Mouse (Mus musculus): Measurements from ENCODE around the gene Col8a2. TPM values are rescaled to one million over a fixed set of nuclear protein-coding genes. Genes with fewer than 3 reads are reported as not detected.

Col8a2 gene
- polyA plus RNA-seq, 1 experiment from 2014 or later = 18.5 TPM

- WGBS = 93% methylated on average over 4 of the region's 4 CpGs
- Histone ChIP-seq H3K9me3 (no peaks in the 10 kb centered on the region), H3K27ac (no peak overlapping the region)
Observed at GRCm38 (mm10) chr4:126330295-126330694, 43.7 kb downstream of the Col8a2 start.

GRCm38 (mm10) chr4:126331751-126332150, 45.2 kb downstream of the Col8a2 start:
- DNase-seq (ENCODE audit: low spot score) = no peak
- no peaks in the 10 kb centered on the region for H3K4me1 ChIP-seq (replicated peaks)
- no peaks in the 10 kb centered on the region for H3K27me3 ChIP-seq (ENCODE audit: insufficient read depth, poor library complexity, severe bottlenecking)
- no peak overlapping the region for H3K27ac ChIP-seq
- no peaks in the 10 kb centered on the region; the same call in 1 of the 2 replicates for H3K36me3 ChIP-seq
- WGBS = 86% methylated on average over 1 of the region's 1 CpGs
- H3K9me3 ChIP-seq = no peaks in the 10 kb centered on the region
- no peak overlapping the region for H3K4me3 ChIP-seq

More at GRCm38 (mm10) chr4:126330295-126330694, 43.7 kb downstream of the Col8a2 start:
- no peak for DNase-seq (ENCODE audit: low spot score)
- Histone ChIP-seq H3K27me3 (ENCODE audit: insufficient read depth, poor library complexity, severe bottlenecking) (peaks cover 9% of the 10 kb centered on the region), H3K4me1 (replicated peaks) (peaks cover 3% of the 10 kb centered on the region), H3K4me3 (no peak overlapping the region), H3K36me3 (no peaks in the 10 kb centered on the region; the same call in 1 of the 2 replicates)

- Histone ChIP-seq H3K9me3 (no peaks in the 10 kb centered on the region), H3K4me1 (replicated peaks) (no peaks in the 10 kb centered on the region), H3K36me3 (no peaks in the 10 kb centered on the region; the same call in 1 of the 2 replicates), H3K4me3 (no peak overlapping the region), H3K27me3 (ENCODE audit: insufficient read depth, poor library complexity, severe bottlenecking) (no peaks in the 10 kb centered on the region), H3K27ac (no peak overlapping the region)
- no peak for DNase-seq (ENCODE audit: low spot score)
- 56% methylated on average over 3 of the region's 3 CpGs for WGBS
Observed at GRCm38 (mm10) chr4:126332358-126332757, 45.8 kb downstream of the Col8a2 start.

GRCm38 (mm10) chr4:126339461-126339860, 52.9 kb downstream of the Col8a2 start:
- Histone ChIP-seq H3K9me3 (no peaks in the 10 kb centered on the region), H3K4me3 (no peak overlapping the region), H3K4me1 (replicated peaks) (0 out of 2 replicates have a peak, but pooled peaks cover 4% of the 10 kb centered on the region), H3K36me3 (peaks cover under 1% of the 10 kb centered on the region), H3K27me3 (ENCODE audit: insufficient read depth, poor library complexity, severe bottlenecking) (no peaks in the 10 kb centered on the region), H3K27ac (no peak overlapping the region)
- no peak for DNase-seq (ENCODE audit: low spot score)
- 50% methylated on average over 4 of the region's 4 CpGs for WGBS

- no peaks in the 10 kb centered on the region for H3K27me3 ChIP-seq (ENCODE audit: insufficient read depth, poor library complexity, severe bottlenecking)
- 0 out of 2 replicates have a peak, but pooled peaks cover 4% of the 10 kb centered on the region for H3K4me1 ChIP-seq (replicated peaks)
- no peaks in the 10 kb centered on the region for H3K9me3 ChIP-seq
- no peak for DNase-seq (ENCODE audit: low spot score)
- peaks cover 28% of the 10 kb centered on the region for H3K36me3 ChIP-seq
- WGBS = 82% methylated on average over 4 of the region's 4 CpGs
- no peak overlapping the region for H3K4me3 ChIP-seq
- H3K27ac ChIP-seq = no peak overlapping the region
Observed at GRCm38 (mm10) chr4:126343451-126343850, 56.9 kb downstream of the Col8a2 start.

GRCm38 (mm10) chr4:126360069-126360468, 73.5 kb downstream of the Col8a2 start:
- no peaks in the 10 kb centered on the region for H3K27me3 ChIP-seq (ENCODE audit: insufficient read depth, poor library complexity, severe bottlenecking)
- H3K4me3 ChIP-seq = no peak overlapping the region
- 92% methylated on average over 1 of the region's 1 CpGs for WGBS
- H3K27ac ChIP-seq = no peak overlapping the region
- H3K36me3 ChIP-seq = peaks cover 77% of the 10 kb centered on the region
- H3K4me1 ChIP-seq (replicated peaks) = no peaks in the 10 kb centered on the region
- DNase-seq (ENCODE audit: low spot score) = no peak
- H3K9me3 ChIP-seq = no peaks in the 10 kb centered on the region

Other genes with a start within 250 kb of the Col8a2 start
- 139 and 147 TPM in 2 replicates for gene Mrps15, start 239.9 kb upstream of the Col8a2 start, polyA plus RNA-seq (2016; fragmentation: Nextera tagmentation; extraction: Ambion mirVana)
- 27.7 and 30.9 TPM in 2 replicates for gene Oscp1, start 228.2 kb upstream of the Col8a2 start, polyA plus RNA-seq (2016; fragmentation: Nextera tagmentation; extraction: Ambion mirVana)
- gene Lsm10, start 190.2 kb upstream of the Col8a2 start, polyA plus RNA-seq (2016; fragmentation: Nextera tagmentation; extraction: Ambion mirVana) = 46.8 and 49.1 TPM in 2 replicates
- gene Stk40, start 182.8 kb upstream of the Col8a2 start, polyA plus RNA-seq (2016; fragmentation: Nextera tagmentation; extraction: Ambion mirVana) = 46.9 and 47.2 TPM in 2 replicates
- gene Eva1b, start 139.0 kb upstream of the Col8a2 start, polyA plus RNA-seq (2016; fragmentation: Nextera tagmentation; extraction: Ambion mirVana) = 29.8 and 35.3 TPM in 2 replicates
- 1.3 and 2.3 TPM in 2 replicates for gene Sh3d21, start 123.3 kb upstream of the Col8a2 start, polyA plus RNA-seq (2016; fragmentation: Nextera tagmentation; extraction: Ambion mirVana)
- gene Thrap3, start 84.0 kb upstream of the Col8a2 start, polyA plus RNA-seq (2016; fragmentation: Nextera tagmentation; extraction: Ambion mirVana) = 230 and 252 TPM in 2 replicates
- 64.8 and 99.0 TPM in 2 replicates for gene Map7d1, start 30.4 kb upstream of the Col8a2 start, polyA plus RNA-seq (2016; fragmentation: Nextera tagmentation; extraction: Ambion mirVana)
- 95.4 and 101 TPM in 2 replicates for gene Trappc3, start 24.5 kb upstream of the Col8a2 start, polyA plus RNA-seq (2016; fragmentation: Nextera tagmentation; extraction: Ambion mirVana)
- 88.2 and 89.5 TPM in 2 replicates for gene Adprhl2, start 34.9 kb downstream of the Col8a2 start, polyA plus RNA-seq (2016; fragmentation: Nextera tagmentation; extraction: Ambion mirVana)
- gene Tekt2, start 38.9 kb downstream of the Col8a2 start, polyA plus RNA-seq (2016; fragmentation: Nextera tagmentation; extraction: Ambion mirVana) = 2.3 and 2.7 TPM in 2 replicates
- 12.6 and 12.7 TPM in 2 replicates for gene Ago3, start 142.8 kb downstream of the Col8a2 start, polyA plus RNA-seq (2016; fragmentation: Nextera tagmentation; extraction: Ambion mirVana)
- 11.8 and 13.2 TPM in 2 replicates for gene Ago1, start 181.8 kb downstream of the Col8a2 start, polyA plus RNA-seq (2016; fragmentation: Nextera tagmentation; extraction: Ambion mirVana)
- 1.8 and 2.8 TPM in 2 replicates for gene Ago4, start 246.7 kb downstream of the Col8a2 start, polyA plus RNA-seq (2016; fragmentation: Nextera tagmentation; extraction: Ambion mirVana)

Measured in hindbrain, embryonic 10.5 days (tissue).